Mouse (Mus musculus) layer of hippocampus, adult 2 months (tissue): ENCODE data around the gene Gm38431. TPM values are rescaled to one million over a fixed set of nuclear protein-coding genes. Genes with fewer than 3 reads are reported as not detected.

Source experiments
- DNase-seq, 2 experiments: peaks; one replicate each; pipeline ENCODE4 v3.0.0; 2022; ENCODE audit warnings: low spot score in 2 of 2
- H3K27ac ChIP-seq: fragments of 200-600 bp; 2 replicates; pipeline ENCODE4 v1.8.1; 2022
- H3K4me3 ChIP-seq: fragments of 200-600 bp; 2 replicates; pipeline ENCODE4 v1.8.1; 2022; ENCODE audit warnings: mild to moderate bottlenecking
- CTCF ChIP-seq: fragments of 200-600 bp; conservative IDR thresholded peaks from 2 replicates; pipeline ENCODE4 v1.8.1; 2022; ENCODE audit warnings: antibody characterized with exemption, mild to moderate bottlenecking, moderate library complexity
- microRNA-seq, 2 experiments: library from miRNA; unstranded; fragments of <30 nt; microRNA quantifications; one replicate each; pipeline ENCODE4 v1.2.0; 2021
- total RNA-seq, 2 experiments: library from RNA; stranded (reverse); gene quantifications; 2 replicates each; pipeline ENCODE4 v1.2.3; 2021

Gene Gm38431
- total RNA-seq, 2 experiments from 2014 or later = 2.9 to 3.8 TPM

DNA sequence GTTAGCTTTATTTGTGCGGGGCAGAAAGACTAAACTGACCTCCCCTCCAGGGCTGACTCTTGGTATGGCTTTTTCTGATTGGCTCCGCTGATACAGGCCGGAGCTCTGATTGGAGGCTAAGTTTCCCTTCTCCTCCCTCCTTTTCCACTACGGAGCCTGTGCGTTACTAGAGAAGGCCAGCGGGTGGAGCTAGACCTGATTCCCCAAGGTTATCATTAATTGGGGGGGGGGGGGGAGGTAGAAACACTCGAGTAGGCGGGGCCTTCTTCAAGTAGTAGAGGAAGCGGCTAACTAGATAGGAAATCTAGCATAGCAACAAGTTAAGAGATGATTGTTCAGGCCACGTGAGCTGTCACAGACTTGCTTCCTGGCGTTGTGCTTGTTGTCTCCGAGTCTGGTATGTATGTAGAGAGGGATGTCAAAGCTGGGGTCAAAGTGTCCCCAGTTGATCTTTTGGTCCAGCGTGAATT lies 61.0 kb downstream of the Gm38431 start:
- peak overlapping the region; percentile 98 for H3K27ac ChIP-seq
- peak; percentile 83 to 89 for DNase-seq
- H3K4me3 ChIP-seq = peak overlapping the region; percentile 84
- peak; percentile 73 for TF ChIP-seq CTCF

DNA sequence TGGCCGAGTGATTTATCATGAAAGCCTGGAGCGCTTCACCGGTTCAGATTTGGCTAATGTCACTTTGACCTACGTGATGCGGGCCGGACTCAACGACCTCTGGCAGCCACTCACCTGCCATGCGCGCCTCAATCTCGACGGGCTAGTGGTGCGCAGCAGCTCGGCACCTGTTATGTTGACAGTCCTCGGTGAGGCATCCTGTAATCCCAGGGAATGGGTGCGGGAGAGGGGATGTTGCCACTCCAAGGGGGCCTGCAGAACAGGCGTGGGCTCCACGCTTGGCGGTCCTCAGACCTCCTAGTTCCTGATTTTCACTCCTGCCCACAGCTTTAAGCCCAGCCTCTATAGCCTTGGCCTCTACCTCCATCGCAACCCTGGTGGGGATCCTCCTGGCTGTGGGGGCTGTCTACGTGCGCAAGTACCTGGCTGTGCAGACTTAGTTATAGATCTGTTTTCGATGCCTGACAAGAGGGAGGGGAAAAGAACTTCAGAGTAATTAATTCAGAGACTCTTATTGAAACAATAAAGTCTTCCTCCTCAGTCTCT lies 61.7 kb downstream of the Gm38431 start:
- TF ChIP-seq CTCF = no peak

DNA sequence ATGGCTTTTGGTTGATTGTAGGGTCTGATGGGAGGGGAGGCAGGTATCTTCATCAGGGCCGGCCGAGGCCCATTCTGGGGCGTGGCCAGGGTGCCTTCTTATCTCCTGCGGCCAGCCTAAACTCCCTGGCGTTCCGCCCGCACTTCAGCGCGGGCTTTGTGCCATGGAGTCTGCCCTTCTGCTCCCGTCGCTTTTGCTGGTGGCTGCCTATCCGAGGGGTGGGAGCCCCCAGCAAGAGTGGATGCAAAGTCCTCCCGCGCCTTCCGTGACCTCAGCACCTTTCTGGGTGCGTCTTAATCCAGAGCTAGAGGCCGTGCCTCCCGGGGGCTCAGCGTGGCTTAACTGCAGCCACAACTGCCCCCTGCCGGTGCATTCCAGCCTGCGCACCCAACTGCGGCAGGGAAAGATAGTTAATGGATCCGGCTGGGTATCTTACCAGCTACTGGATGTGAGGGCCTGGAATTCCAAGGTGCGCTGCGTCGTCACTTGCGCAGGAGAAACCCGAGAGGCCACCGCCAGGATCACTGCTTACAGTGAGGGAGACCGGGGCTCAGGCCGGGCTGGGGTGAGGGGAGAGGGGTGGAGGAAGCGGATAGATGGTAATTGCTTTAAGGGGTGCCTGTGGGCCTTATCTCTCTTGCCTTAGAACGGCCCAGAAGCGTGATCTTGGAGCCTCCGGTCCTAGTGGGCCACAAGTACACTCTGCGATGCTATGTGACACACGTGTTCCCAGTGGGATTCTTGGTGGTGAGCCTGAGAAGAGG lies 62.3 kb downstream of the Gm38431 start, which contains the start of gene Icam4:
TSS of gene Icam4 (plus strand) at position 83 of the 764 bp plus-strand sequence.
- H3K27ac ChIP-seq = peak within 1 kb of the TSS; percentile 46; the same call in 1 of the 2 replicates
- peak within 1 kb of the TSS; percentile 44 for H3K4me3 ChIP-seq
- peak; percentile 96 for TF ChIP-seq CTCF
- peak in 1 of 2 experiments; percentile 81 for DNase-seq

More for the DNA sequence above, 61.7 kb downstream of the Gm38431 start:
- no peak for DNase-seq
- Histone ChIP-seq H3K4me3 (peak overlapping the region; percentile 84), H3K27ac (peak overlapping the region; percentile 46; the same call in 1 of the 2 replicates)

DNA sequence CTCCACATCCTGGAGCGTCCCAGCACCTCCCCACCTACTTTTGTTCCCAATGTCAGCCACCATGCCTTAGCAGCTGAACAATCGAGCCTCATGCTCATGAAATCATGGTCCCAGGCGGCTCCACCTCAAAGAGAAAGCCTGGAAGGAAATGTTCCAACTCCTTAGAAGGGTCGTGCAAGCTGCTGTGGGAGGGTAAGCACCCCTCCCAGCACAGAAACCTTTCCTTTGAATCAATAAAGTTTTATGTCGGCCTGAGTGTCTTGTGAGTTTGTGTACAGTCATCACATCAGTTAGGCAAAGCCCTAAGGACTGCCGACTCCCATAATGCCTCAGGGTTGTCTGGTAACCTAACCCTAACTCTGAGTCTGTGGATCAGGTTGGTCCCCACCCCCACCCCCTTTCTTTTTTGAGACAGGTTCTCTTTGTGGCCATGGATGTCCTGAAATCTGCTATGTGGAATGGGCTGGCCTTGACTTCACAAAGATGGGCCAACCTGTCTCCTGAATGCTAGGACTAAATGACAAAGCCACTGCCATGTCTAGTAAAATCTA lies 63.2 kb downstream of the Gm38431 start:
- Histone ChIP-seq H3K4me3 (no peak overlapping the region), H3K27ac (no peak overlapping the region)
- TF ChIP-seq CTCF = no peak
- no peak for DNase-seq

DNA sequence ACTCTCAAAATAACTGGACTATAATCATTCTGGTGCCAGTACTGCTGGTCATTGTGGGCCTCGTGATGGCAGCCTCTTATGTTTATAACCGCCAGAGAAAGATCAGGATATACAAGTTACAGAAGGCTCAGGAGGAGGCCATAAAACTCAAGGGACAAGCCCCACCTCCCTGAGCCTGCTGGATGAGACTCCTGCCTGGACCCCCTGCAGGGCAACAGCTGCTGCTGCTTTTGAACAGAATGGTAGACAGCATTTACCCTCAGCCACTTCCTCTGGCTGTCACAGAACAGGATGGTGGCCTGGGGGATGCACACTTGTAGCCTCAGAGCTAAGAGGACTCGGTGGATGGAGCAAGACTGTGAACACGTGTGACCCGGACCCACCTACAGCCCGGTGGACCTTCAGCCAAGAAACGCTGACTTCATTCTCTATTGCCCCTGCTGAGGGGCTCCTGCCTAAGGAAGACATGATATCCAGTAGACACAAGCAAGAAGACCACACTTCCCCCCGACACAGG lies 64.0 kb downstream of the Gm38431 start:
- no peak for DNase-seq
- no peak for TF ChIP-seq CTCF
- Histone ChIP-seq H3K4me3 (no peak overlapping the region), H3K27ac (no peak overlapping the region)

DNA sequence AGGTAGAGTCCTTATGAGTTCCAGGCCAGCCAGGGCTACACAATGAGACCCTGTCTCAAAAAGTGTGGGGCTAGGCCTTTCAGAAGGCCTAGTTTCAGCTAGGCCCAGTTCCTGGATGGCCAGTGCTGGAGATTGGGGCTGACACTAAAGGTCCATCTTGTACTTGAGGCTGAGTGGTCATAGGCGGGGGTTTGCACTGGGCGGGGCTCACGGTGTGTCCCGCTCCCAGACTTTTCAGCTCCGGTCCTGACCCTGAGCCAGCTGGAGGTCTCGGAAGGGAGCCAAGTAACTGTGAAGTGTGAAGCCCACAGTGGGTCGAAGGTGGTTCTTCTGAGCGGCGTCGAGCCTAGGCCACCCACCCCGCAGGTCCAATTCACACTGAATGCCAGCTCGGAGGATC lies 64.9 kb downstream of the Gm38431 start:
- no peak for DNase-seq
- no peak overlapping the region for H3K27ac ChIP-seq
- no peak overlapping the region for H3K4me3 ChIP-seq
- TF ChIP-seq CTCF = no peak

DNA sequence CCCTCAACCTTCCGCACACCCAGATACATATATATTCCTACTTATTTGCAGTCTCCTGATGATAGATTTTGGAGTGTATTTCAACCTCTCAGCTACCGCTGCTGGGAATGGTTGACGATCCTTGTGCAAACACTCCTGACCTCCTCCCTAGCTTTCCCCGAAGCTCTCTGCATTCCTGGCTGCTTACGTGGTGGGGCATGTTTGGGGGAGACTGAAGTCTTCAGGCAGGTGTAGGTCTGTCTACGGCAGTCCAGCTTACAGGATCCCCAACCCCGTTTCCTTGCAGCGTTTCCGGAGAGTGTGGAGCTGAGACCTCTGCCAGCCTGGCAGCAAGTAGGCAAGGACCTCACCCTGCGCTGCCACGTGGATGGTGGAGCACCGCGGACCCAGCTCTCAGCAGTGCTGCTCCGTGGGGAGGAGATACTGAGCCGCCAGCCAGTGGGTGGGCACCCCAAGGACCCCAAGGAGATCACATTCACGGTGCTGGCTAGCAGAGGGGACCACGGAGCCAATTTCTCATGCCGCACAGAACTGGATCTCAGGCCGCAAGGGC lies 66.5 kb downstream of the Gm38431 start:
- no peak for TF ChIP-seq CTCF
- no peak overlapping the region for H3K27ac ChIP-seq
- no peak overlapping the region for H3K4me3 ChIP-seq
- no peak for DNase-seq

DNA sequence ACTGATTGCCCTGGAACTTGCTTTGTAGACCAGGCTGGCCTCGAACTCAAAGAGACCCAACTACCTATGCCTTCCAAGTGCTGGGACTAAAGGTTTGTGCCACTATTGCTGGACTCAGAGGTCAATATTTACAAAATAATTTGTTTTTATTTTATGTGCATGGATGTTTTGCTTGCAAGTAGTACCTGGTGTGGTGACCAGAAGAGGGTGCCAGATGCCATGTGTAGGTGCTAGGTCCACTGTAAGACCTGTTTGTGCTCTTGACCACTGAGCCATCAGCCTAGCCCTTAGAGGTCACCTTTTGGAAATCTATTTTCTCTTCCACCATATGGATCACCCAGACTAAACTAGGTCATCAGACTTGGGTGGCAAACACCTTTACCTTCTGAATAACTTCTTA lies 69.1 kb downstream of the Gm38431 start:
- DNase-seq = no peak
- no peak for TF ChIP-seq CTCF
- H3K4me3 ChIP-seq = no peak overlapping the region
- H3K27ac ChIP-seq = no peak overlapping the region

DNA sequence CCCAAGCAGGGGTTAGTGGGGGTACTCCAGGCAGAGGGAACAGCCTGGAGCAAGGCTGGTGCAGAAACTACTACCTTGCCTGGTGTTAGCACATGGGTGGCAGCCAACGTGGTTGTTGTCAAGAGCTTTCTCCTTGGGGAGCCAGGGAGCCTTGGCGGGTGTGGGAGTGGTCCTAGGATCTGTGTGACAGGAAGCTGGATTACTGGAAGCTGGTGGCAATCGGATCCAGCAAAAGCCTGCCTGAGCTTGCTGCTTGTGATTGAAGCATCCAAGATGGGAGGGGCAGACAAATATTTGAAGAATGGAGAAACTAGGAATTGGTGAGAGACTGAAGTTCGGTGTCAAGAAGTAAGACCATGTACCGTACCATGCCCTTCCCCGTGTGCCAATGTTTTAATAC lies 69.5 kb downstream of the Gm38431 start:
- no peak for DNase-seq
- H3K4me3 ChIP-seq = no peak overlapping the region
- no peak for TF ChIP-seq CTCF
- no peak overlapping the region for H3K27ac ChIP-seq

DNA sequence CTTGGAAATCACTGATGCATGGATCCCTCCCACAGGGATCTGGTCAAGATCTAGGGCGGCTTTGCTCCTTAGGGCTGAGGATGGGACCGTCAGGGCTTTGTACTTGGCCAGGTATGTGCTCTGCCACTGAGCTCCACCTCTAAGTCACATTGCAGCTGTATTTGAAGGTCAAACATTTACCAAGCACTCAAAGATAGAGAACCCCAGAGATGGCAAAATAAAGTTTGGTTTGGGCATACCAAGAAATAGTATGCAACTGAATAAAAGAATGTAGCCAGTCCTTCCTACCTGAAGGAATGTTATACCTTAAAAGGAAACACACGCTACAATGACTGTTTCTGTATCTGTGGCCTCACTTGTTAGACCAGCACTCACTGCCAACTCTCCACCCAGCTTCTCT lies 70.4 kb downstream of the Gm38431 start:
- TF ChIP-seq CTCF = no peak
- no peak overlapping the region for H3K4me3 ChIP-seq
- no peak overlapping the region for H3K27ac ChIP-seq
- DNase-seq = no peak

DNA sequence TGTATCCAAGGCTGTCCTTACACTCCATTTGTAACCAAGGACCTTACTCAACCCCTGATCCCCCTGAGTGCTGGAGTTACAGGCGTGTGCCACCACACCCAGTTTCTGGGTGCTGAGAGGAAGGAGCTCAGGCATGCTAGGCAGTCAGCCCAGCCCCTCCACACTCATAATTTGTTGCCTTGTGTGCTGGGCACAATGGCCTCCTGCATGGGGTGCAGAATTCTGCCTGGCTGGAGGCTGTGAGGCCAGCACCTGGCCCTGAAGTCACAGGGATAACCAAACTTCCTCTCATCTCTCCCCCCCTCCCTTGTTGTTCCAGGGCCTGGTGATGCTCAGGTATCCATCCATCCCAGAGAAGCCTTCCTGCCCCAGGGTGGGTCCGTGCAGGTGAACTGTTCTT lies 73.2 kb downstream of the Gm38431 start:
- no peak for DNase-seq
- H3K27ac ChIP-seq = no peak overlapping the region
- TF ChIP-seq CTCF = no peak
- no peak overlapping the region for H3K4me3 ChIP-seq

Small RNA genes within 50 kb of the gene (microRNA-seq; reads per million reads assigned to microRNA genes)
- gene Mir1900 (0 reads per million in 2 experiments), gene Mir7082 (0.64 to 1.5 reads per million in 2 experiments)

Other genes starting within 250 kb of the Gm38431 start
- 10 to 100 TPM; 77.6 to 85.9 TPM for gene A230050P20Rik, start 223.4 kb downstream of the Gm38431 start, total RNA-seq
- 10 to 100 TPM in 1 of 2 experiments, 1 to 10 TPM in 1; 8.9 to 10.3 TPM for gene Angptl6, start 212.3 kb downstream of the Gm38431 start, total RNA-seq
- 10 to 100 TPM; 27.5 to 27.6 TPM for gene Ppan, start 203.8 kb downstream of the Gm38431 start, total RNA-seq
- gene Eif3g, start 193.4 kb downstream of the Gm38431 start, total RNA-seq = 100 to 1,000 TPM; 122 to 131 TPM
- 10 to 100 TPM; 34.5 to 36.2 TPM for gene Dnmt1, start 132.1 kb downstream of the Gm38431 start, total RNA-seq
- 1 to 10 TPM; 1.1 to 1.6 TPM for gene S1pr2, start 115.2 kb downstream of the Gm38431 start, total RNA-seq
- gene Mrpl4, start 89.3 kb downstream of the Gm38431 start, total RNA-seq = 10 to 100 TPM; 63.8 to 64.6 TPM
- 1 to 10 TPM; 2.6 to 2.8 TPM for gene Icam1, start 76.0 kb downstream of the Gm38431 start, total RNA-seq
- under 1 TPM; 0.83 to 0.84 TPM for gene Icam4, start 62.6 kb downstream of the Gm38431 start, total RNA-seq
- 100 to 1,000 TPM; 363 to 382 TPM for gene Icam5, start 59.9 kb downstream of the Gm38431 start, total RNA-seq
- gene Zglp1, start 24.9 kb downstream of the Gm38431 start, total RNA-seq = under 1 TPM in 1 of 2 experiments, not detected in 1; 0.71 TPM
- 1 to 10 TPM in 1 of 2 experiments, under 1 TPM in 1; 0.74 to 2.7 TPM for gene Gm49373, start 18.9 kb downstream of the Gm38431 start, total RNA-seq
- gene Fdx1l, start 18.4 kb downstream of the Gm38431 start, total RNA-seq = 10 to 100 TPM; 61.1 to 62.0 TPM
- gene Raver1, start within 50 bp of the Gm38431 start, total RNA-seq = 10 to 100 TPM; 34.5 to 36.5 TPM
- 10 to 100 TPM; 16.8 to 21.5 TPM for gene Tyk2, start 39.2 kb upstream of the Gm38431 start, total RNA-seq
- 100 to 1,000 TPM; 144 to 150 TPM for gene Cdc37, start 58.0 kb upstream of the Gm38431 start, total RNA-seq
- 10 to 100 TPM; 86.6 to 89.3 TPM for gene Pde4a, start 73.7 kb upstream of the Gm38431 start, total RNA-seq
- 10 to 100 TPM; 56.7 to 60.6 TPM for gene Keap1, start 147.4 kb upstream of the Gm38431 start, total RNA-seq
- gene S1pr5, start 156.4 kb upstream of the Gm38431 start, total RNA-seq = 10 to 100 TPM; 10.6 to 10.9 TPM
- 10 to 100 TPM; 39.8 to 40.2 TPM for gene Atg4d, start 173.3 kb upstream of the Gm38431 start, total RNA-seq
- 10 to 100 TPM; 45.1 to 46.6 TPM for gene Kri1, start 196.0 kb upstream of the Gm38431 start, total RNA-seq
- 10 to 100 TPM; 53.7 to 54.4 TPM for gene Cdkn2d, start 199.4 kb upstream of the Gm38431 start, total RNA-seq
- gene Ap1m2, start 220.3 kb upstream of the Gm38431 start, total RNA-seq = under 1 TPM; 0.41 to 0.76 TPM
- 10 to 100 TPM; 50.7 to 52.6 TPM for gene Slc44a2, start 228.7 kb upstream of the Gm38431 start, total RNA-seq